Mouse (Mus musculus) CH12.LX (cell line): ENCODE results near the gene Zfp277.

ENCODE experiments used
- CTCF ChIP-seq, 2 experiments: IDR thresholded peaks in 1 of 2; conservative IDR thresholded peaks in 1 of 2; 2 replicates each; pipeline ENCODE4 v1.5.1; 2011 to 2012; ENCODE audit warnings: low read depth in 2 of 2, low read length in 2 of 2, improper control_type of control experiment in 1 of 2, inconsistent platforms in 1 of 2, mild to moderate bottlenecking in 1 of 2, moderate library complexity in 1 of 2
- ELF1 ChIP-seq: IDR thresholded peaks from 2 replicates; pipeline ENCODE4 v1.6.1; 2014; ENCODE audit warnings: low read depth, mild to moderate bottlenecking, inconsistent platforms, low read length, improper control_type of control experiment
- MAX ChIP-seq: IDR thresholded peaks from 2 replicates; pipeline ENCODE4 v1.6.1; 2011; ENCODE audit warnings: low read length, improper control_type of control experiment
- NELFE ChIP-seq: IDR thresholded peaks from 2 replicates; pipeline ENCODE4 v1.6.1; 2011; ENCODE audit warnings: low read depth, low read length, improper control_type of control experiment

- TF ChIP-seq MAX (no peak), CTCF (conservative IDR thresholded peaks at IDR 0.05 in 1 of 2, IDR thresholded peaks at IDR 0.05 in 1 of 2; ENCODE audit: low read depth in 2 of 2, low read length in 2 of 2) (no peak), NELFE (no peak), ELF1 (no peak)
These were observed 130.6 kb downstream of the Zfp277 start for GRCm38 (mm10) chr12:40315146-40315545.
